Mouse (Mus musculus) G1E (cell line): ENCODE measurements around the gene Gsdma.

Source experiments
- CTCF ChIP-seq: IDR thresholded peaks from 2 replicates; pipeline ENCODE4 v1.5.1; 2012; ENCODE audit warnings: low read depth, low read length, inconsistent platforms, mixed read lengths
- GATA1 ChIP-seq: IDR thresholded peaks from 2 replicates; pipeline ENCODE4 v1.6.1; 2012; ENCODE audit warnings: borderline replicate concordance, low read length, inconsistent platforms, mixed read lengths
- GATA2 ChIP-seq: IDR thresholded peaks from 2 replicates; pipeline ENCODE4 v1.6.1; 2012; ENCODE audit warnings: low read depth, low read length, inconsistent platforms, borderline replicate concordance
- TAL1 ChIP-seq: conservative IDR thresholded peaks from 2 replicates; pipeline ENCODE4 v1.6.1; 2012; ENCODE audit warnings: low read depth, low read length, inconsistent platforms, mixed read lengths

- TF ChIP-seq GATA2 (no peak), GATA1 (no peak), CTCF (no peak), TAL1 (no peak)
These were observed 4.8 kb downstream of the Gsdma start for GRCm38 (mm10) chr11:98668984-98669383.
